Mouse (Mus musculus): ENCODE measurements around the gene Nf2.

DNA sequence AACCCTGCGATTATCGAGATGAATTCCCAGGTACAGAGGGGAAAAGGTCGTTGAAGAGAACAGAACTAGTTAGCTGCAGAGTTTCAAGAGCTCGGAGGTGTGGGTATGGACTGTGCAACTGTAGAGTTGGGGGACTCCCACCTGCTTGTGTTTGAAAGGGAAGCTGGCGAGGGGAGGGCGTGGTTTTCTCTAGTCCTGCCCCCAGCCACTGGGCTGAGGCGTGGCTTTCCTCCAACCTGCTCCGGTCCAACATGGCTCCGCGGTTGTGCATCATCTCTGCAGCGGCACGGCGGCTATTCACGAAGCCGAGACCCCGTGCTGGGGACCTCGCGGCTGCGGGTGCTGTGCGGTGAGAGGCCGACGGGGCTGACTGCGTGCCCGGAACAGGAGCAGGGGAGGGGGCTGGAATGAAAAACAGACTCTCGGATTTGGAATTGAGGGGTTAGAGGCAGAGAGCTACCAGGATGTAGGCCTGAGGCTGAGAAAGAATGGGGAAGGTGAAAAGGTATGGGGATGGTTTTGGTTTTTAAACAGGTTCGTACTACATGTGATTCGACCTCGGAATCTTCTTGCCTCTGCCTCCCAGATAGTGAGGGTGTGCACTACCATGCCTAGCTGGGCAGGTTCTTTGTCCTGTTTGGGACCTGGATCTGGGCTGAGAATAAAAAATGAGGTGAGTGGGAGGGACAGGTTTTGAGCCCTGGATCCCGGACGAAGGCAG, 24.6 kb upstream of the Nf2 start, which contains the start of gene Nipsnap1:
- TF ChIP-seq POLR2A (IDR thresholded peaks at IDR 0.05; ENCODE audit: low read depth, low read length) (no peak; the same call in 1 of the 2 replicates), CTCF (IDR thresholded peaks at IDR 0.05; ENCODE audit: extremely low read depth, insufficient read length, insufficient replicate concordance, low read depth, low read length) (no peak)
